Mouse (Mus musculus): ENCODE results near the gene Stap2. TPM values are rescaled to one million over a fixed set of nuclear protein-coding genes. Genes with fewer than 3 reads are reported as not detected.

Gene Stap2
- polyA plus RNA-seq, 1 experiment, result not detected

- H3K36me3 ChIP-seq (ENCODE audit: control insufficient read depth), result no peaks in the 10 kb centered on the region
- no peak for TF ChIP-seq TAL1 (IDR thresholded peaks at IDR 0.05; ENCODE audit: low read length)
- TF ChIP-seq GATA1 (IDR thresholded peaks at IDR 0.05; ENCODE audit: low read length), result no peak
- peaks cover 10% of the 10 kb centered on the region for H3K27me3 ChIP-seq (ENCODE audit: control insufficient read depth)
- no peaks in the 10 kb centered on the region for H3K9me3 ChIP-seq (ENCODE audit: control insufficient read depth, low read length)
- peaks cover 2% of the 10 kb centered on the region; the same call in 1 of the 2 replicates for H3K4me1 ChIP-seq (ENCODE audit: control insufficient read depth)
- no peak overlapping the region for H3K4me3 ChIP-seq (replicated peaks)
Observed at GRCm38 (mm10) chr17:55996007-55996406, 9.4 kb downstream of the Stap2 start.

- no peaks in the 10 kb centered on the region for H3K36me3 ChIP-seq (ENCODE audit: control insufficient read depth)
- H3K9me3 ChIP-seq (ENCODE audit: control insufficient read depth, low read length), result no peaks in the 10 kb centered on the region
- no peak for TF ChIP-seq TAL1 (IDR thresholded peaks at IDR 0.05; ENCODE audit: low read length)
- TF ChIP-seq GATA1 (IDR thresholded peaks at IDR 0.05; ENCODE audit: low read length), result no peak
- no peak overlapping the region for H3K4me3 ChIP-seq (replicated peaks)
- no peaks in the 10 kb centered on the region for H3K4me1 ChIP-seq (ENCODE audit: control insufficient read depth)
- peaks cover 29% of the 10 kb centered on the region for H3K27me3 ChIP-seq (ENCODE audit: control insufficient read depth)
Observed at GRCm38 (mm10) chr17:55990278-55990898, 15.0 kb downstream of the Stap2 start.

- Histone ChIP-seq H3K27me3 (ENCODE audit: control insufficient read depth) (peaks cover 35% of the 10 kb centered on the region), H3K9me3 (ENCODE audit: control insufficient read depth, low read length) (no peaks in the 10 kb centered on the region), H3K4me3 (replicated peaks) (no peak within 1 kb of the TSS), H3K4me1 (ENCODE audit: control insufficient read depth) (no peaks in the 10 kb centered on the region), H3K36me3 (ENCODE audit: control insufficient read depth) (no peaks in the 10 kb centered on the region)
- no peak for TF ChIP-seq GATA1 (IDR thresholded peaks at IDR 0.05; ENCODE audit: low read length)
- TF ChIP-seq TAL1 (IDR thresholded peaks at IDR 0.05; ENCODE audit: low read length), result no peak
Observed at GRCm38 (mm10) chr17:55986030-55986961, 19.1 kb downstream of the Stap2 start, which contains the start of gene Fsd1. Gene Fsd1 (plus strand): TSS chr17:55986509.

- Histone ChIP-seq H3K4me1 (ENCODE audit: control insufficient read depth) (peaks cover 3% of the 10 kb centered on the region; the same call in 1 of the 2 replicates), H3K36me3 (ENCODE audit: control insufficient read depth) (no peaks in the 10 kb centered on the region), H3K27me3 (ENCODE audit: control insufficient read depth) (peaks cover 10% of the 10 kb centered on the region), H3K4me3 (replicated peaks) (no peak overlapping the region), H3K9me3 (ENCODE audit: control insufficient read depth, low read length) (no peaks in the 10 kb centered on the region)
- no peak for TF ChIP-seq GATA1 (IDR thresholded peaks at IDR 0.05; ENCODE audit: low read length)
- TF ChIP-seq TAL1 (IDR thresholded peaks at IDR 0.05; ENCODE audit: low read length), result no peak
Observed at GRCm38 (mm10) chr17:55977301-55977700, 28.1 kb downstream of the Stap2 start.

GRCm38 (mm10) chr17:55976255-55976862, 29.0 kb downstream of the Stap2 start:
- Histone ChIP-seq H3K4me3 (replicated peaks) (no peak overlapping the region), H3K27me3 (ENCODE audit: control insufficient read depth) (peaks cover 18% of the 10 kb centered on the region), H3K36me3 (ENCODE audit: control insufficient read depth) (no peaks in the 10 kb centered on the region), H3K9me3 (ENCODE audit: control insufficient read depth, low read length) (no peaks in the 10 kb centered on the region), H3K4me1 (ENCODE audit: control insufficient read depth) (peaks cover 3% of the 10 kb centered on the region; the same call in 1 of the 2 replicates)
- no peak for TF ChIP-seq GATA1 (IDR thresholded peaks at IDR 0.05; ENCODE audit: low read length)

GRCm38 (mm10) chr17:55971453-55971852, 33.9 kb downstream of the Stap2 start:
- peaks cover 2% of the 10 kb centered on the region; the same call in 1 of the 2 replicates for H3K4me1 ChIP-seq (ENCODE audit: control insufficient read depth)
- H3K9me3 ChIP-seq (ENCODE audit: control insufficient read depth, low read length), result no peaks in the 10 kb centered on the region; the same call in 1 of the 2 replicates
- no peak for TF ChIP-seq TAL1 (IDR thresholded peaks at IDR 0.05; ENCODE audit: low read length)
- peaks cover 20% of the 10 kb centered on the region for H3K36me3 ChIP-seq (ENCODE audit: control insufficient read depth)
- H3K27me3 ChIP-seq (ENCODE audit: control insufficient read depth), result peaks cover 45% of the 10 kb centered on the region
- H3K4me3 ChIP-seq (replicated peaks), result no peak overlapping the region

- peaks cover 45% of the 10 kb centered on the region for H3K27me3 ChIP-seq (ENCODE audit: control insufficient read depth)
- H3K9me3 ChIP-seq (ENCODE audit: control insufficient read depth, low read length), result no peaks in the 10 kb centered on the region; the same call in 1 of the 2 replicates
- H3K4me1 ChIP-seq (ENCODE audit: control insufficient read depth), result no peaks in the 10 kb centered on the region
- TF ChIP-seq TAL1 (IDR thresholded peaks at IDR 0.05; ENCODE audit: low read length), result no peak
- no peak for TF ChIP-seq GATA1 (IDR thresholded peaks at IDR 0.05; ENCODE audit: low read length)
- H3K36me3 ChIP-seq (ENCODE audit: control insufficient read depth), result peaks cover 29% of the 10 kb centered on the region
- no peak within 1 kb of the TSS for H3K4me3 ChIP-seq (replicated peaks)
Observed at GRCm38 (mm10) chr17:55969966-55970891, 35.2 kb downstream of the Stap2 start, which contains the start of gene Shd. Gene Shd (plus strand): TSS chr17:55970467.

- Histone ChIP-seq H3K4me1 (ENCODE audit: control insufficient read depth) (no peaks in the 10 kb centered on the region), H3K36me3 (ENCODE audit: control insufficient read depth) (peaks cover 36% of the 10 kb centered on the region), H3K27me3 (ENCODE audit: control insufficient read depth) (peaks cover 45% of the 10 kb centered on the region), H3K9me3 (ENCODE audit: control insufficient read depth, low read length) (no peaks in the 10 kb centered on the region; the same call in 1 of the 2 replicates), H3K4me3 (replicated peaks) (no peak overlapping the region)
- no peak for TF ChIP-seq GATA1 (IDR thresholded peaks at IDR 0.05; ENCODE audit: low read length)
- TF ChIP-seq TAL1 (IDR thresholded peaks at IDR 0.05; ENCODE audit: low read length), result no peak
Observed at GRCm38 (mm10) chr17:55969560-55969959, 35.8 kb downstream of the Stap2 start.
